Mouse (Mus musculus): ENCODE results near the gene 2210017I01Rik.

Gene 2210017I01Rik

GRCm38 (mm10) chr3:92573449-92574041 is 33.7 kb downstream of the 2210017I01Rik start, which contains the start of gene Ivl:
TSS of gene Ivl (minus strand) at chr3:92573735.
- in situ Hi-C loops (cut with MboI; ENCODE audit: low pct_unique_long_range_greater_than_20kb in 1 of 2, low sequenced_read_pairs in 2 of 2, unreplicated experiment in 1 of 2): no loop called here

GRCm38 (mm10) chr3:92572514-92573155 is 34.7 kb downstream of the 2210017I01Rik start:
- in situ Hi-C loops (cut with MboI; ENCODE audit: low pct_unique_long_range_greater_than_20kb in 1 of 2, low sequenced_read_pairs in 2 of 2, unreplicated experiment in 1 of 2): no loop called here

- in situ Hi-C loops (cut with MboI; ENCODE audit: low pct_unique_long_range_greater_than_20kb in 1 of 2, low sequenced_read_pairs in 2 of 2, unreplicated experiment in 1 of 2): no loop called here
Measured at GRCm38 (mm10) chr3:92568752-92569151, 38.5 kb downstream of the 2210017I01Rik start.

- in situ Hi-C loops (cut with MboI; ENCODE audit: low pct_unique_long_range_greater_than_20kb in 1 of 2, low sequenced_read_pairs in 2 of 2, unreplicated experiment in 1 of 2): no loop called here
Measured at GRCm38 (mm10) chr3:92565418-92565817, 41.9 kb downstream of the 2210017I01Rik start.

Data from mouse embryonic stem cell (cell line).